In the genomic region with DNA sequence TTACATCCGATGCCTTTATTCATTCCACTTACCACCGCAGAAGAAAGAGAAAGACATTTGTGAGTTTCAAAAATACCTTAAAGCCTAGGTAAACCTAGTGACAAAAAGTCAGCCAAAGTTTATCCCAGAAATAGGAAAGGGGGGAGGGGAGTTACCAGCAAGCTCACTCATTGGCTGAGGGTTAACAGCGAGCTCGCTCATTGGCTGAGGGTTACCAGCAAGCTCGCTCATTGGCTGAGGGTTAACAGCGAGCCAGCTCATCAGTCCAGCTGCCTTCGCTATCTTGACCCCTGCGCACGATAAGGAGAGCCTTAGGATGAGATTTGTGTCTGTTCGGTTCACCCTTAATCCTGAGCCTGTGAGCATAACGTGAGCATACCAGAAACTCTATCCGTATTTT, we compare ENCODE assay signal across 8 mouse cellular contexts. TPM values are rescaled to one million over a fixed set of nuclear protein-coding genes. Genes with fewer than 3 reads are reported as not detected.
DNase-seq lines count a peak whose midpoint lies in the region; ATAC-seq and TF ChIP-seq lines count a peak whose summit lies in the region.
"Had no signal": no experiment of that assay in that cellular context is flagged by ENCODE, and none has a peak within 500 bp of the region (broad histone marks: within the 10 kb centered on the region; RNA-seq: fewer than 3 reads in every experiment).

No protein-coding gene starts in this region.

- ATAC-seq in midbrain, embryonic 11.5 days (ENCODE audit: low FRiP score) = peak; percentile 93
- ATAC-seq in cerebellum, adult (ENCODE audit: insufficient number of reproducible peaks, low FRiP score, low TSS enrichment) = no peak

- H3K4me1 ChIP-seq in testis, adult 2 months (ENCODE audit: control insufficient read depth, insufficient read depth, low read length) = peaks cover 2% of the 10 kb centered on the region
- H3K4me1 ChIP-seq in midbrain, embryonic 11.5 days (ENCODE audit: control insufficient read depth, insufficient read depth, low read length) = no peaks in the 10 kb centered on the region
- H3K4me1 ChIP-seq: liver, embryonic 15.5 days had no signal

- no peaks in the 10 kb centered on the region for H3K9me3 ChIP-seq in midbrain, embryonic 11.5 days (ENCODE audit: control insufficient read depth, low read length)
- H3K9me3 ChIP-seq: liver, embryonic 15.5 days had no signal

- 17% methylated on average over 12 of the region's 12 CpGs for WGBS in midbrain, embryonic 11.5 days

- peak overlapping the region; percentile 27; the same call in 1 of the 2 replicates for H3K4me3 ChIP-seq in testis, adult 2 months (ENCODE audit: control insufficient read depth, low read depth, low read length)
- no peak overlapping the region for H3K4me3 ChIP-seq in midbrain, embryonic 11.5 days (ENCODE audit: low read depth, low read length)
- H3K4me3 ChIP-seq: liver, embryonic 15.5 days had no signal

- no peak for TF ChIP-seq CTCF in testis, adult 2 months (IDR thresholded peaks at IDR 0.05; ENCODE audit: control insufficient read depth, insufficient read depth, insufficient replicate concordance, low read depth, low read length)

- no peak overlapping the region for H3K9ac ChIP-seq in midbrain, embryonic 11.5 days (ENCODE audit: low read length)
- H3K9ac ChIP-seq: liver, embryonic 15.5 days had no signal

- TF ChIP-seq POLR2A in testis, adult 2 months (IDR thresholded peaks at IDR 0.05; ENCODE audit: control insufficient read depth, low read depth, low read length) = no peak

- no peaks in the 10 kb centered on the region for H3K27me3 ChIP-seq in testis, adult 2 months (ENCODE audit: control insufficient read depth, insufficient read depth, low read length)
- no peaks in the 10 kb centered on the region for H3K27me3 ChIP-seq in midbrain, embryonic 11.5 days (ENCODE audit: control insufficient read depth, insufficient read depth, low read length)
- H3K27me3 ChIP-seq: liver, embryonic 15.5 days had no signal

- H3K4me2 ChIP-seq in midbrain, embryonic 11.5 days = no peak overlapping the region
- H3K4me2 ChIP-seq: liver, embryonic 15.5 days had no signal

- no peak overlapping the region for H3K27ac ChIP-seq in testis, adult 2 months (ENCODE audit: control insufficient read depth, insufficient read depth, low read depth, low read length)
- H3K27ac ChIP-seq in midbrain, embryonic 11.5 days (ENCODE audit: low read depth, low read length) = no peak overlapping the region
- H3K27ac ChIP-seq: liver, embryonic 15.5 days had no signal

- no peak for DNase-seq in testis, postnatal 10 days (ENCODE audit: low spot score)
- peak; percentile 29 for DNase-seq in forelimb bud, embryonic 11.5 days (ENCODE audit: low read depth, low spot score)
- no peak for DNase-seq in midbrain, embryonic 11.5 days (ENCODE audit: low spot score, missing footprints)
- DNase-seq in cerebellum, adult 8-10 months = no peak
- no peak for DNase-seq in frontal cortex, postnatal 25 days (ENCODE audit: low spot score in 2 of 2)

- no peaks in the 10 kb centered on the region for H3K36me3 ChIP-seq in testis, adult 2 months (ENCODE audit: control insufficient read depth, insufficient read depth, low read length)
- no peaks in the 10 kb centered on the region for H3K36me3 ChIP-seq in midbrain, embryonic 11.5 days (ENCODE audit: control insufficient read depth, insufficient read depth, low read length)
- H3K36me3 ChIP-seq: liver, embryonic 15.5 days had no signal

RNA-seq across cellular contexts. Expression of a gene that starts 6.9 kb away (rescaled TPM):
- 0.89 and 2.3 TPM in 2 replicates for polyA plus RNA-seq in testis, adult 2 months (2012; rRNA removed)
- 104 and 105 TPM in 2 replicates for polyA plus RNA-seq in midbrain, embryonic 11.5 days (2014; fragmentation: Nextera tagmentation; extraction: Ambion mirVana)

Comparison
In these comparisons a context has a peak if more than half of its experiments do, and no peak if none do; other contexts are left out.
1. RNA of a gene that starts 6.9 kb away (polyA plus RNA-seq): 104 to 105 TPM in midbrain, embryonic 11.5 days; 0.89 to 2.3 TPM in testis, adult 2 months; every median in the first group is over 10 times any median in the second.